Mouse (Mus musculus) MEL (cell line): ENCODE results near the gene 9430097D07Rik.

Experiments used
- BHLHE40 ChIP-seq: IDR thresholded peaks from 2 replicates; pipeline ENCODE4 v1.6.1; 2012; ENCODE audit warnings: low read depth, mild to moderate bottlenecking, inconsistent platforms, low read length, improper control_type of control experiment, borderline replicate concordance
- CTCF ChIP-seq, 3 experiments: IDR thresholded peaks in 2 of 3; conservative IDR thresholded peaks in 1 of 3; 2 replicates each; pipeline ENCODE4 v1.5.1; 2011 to 2012; ENCODE audit warnings: low read length in 3 of 3, low read depth in 2 of 3, mild to moderate bottlenecking in 2 of 3, improper control_type of control experiment in 1 of 3, inconsistent platforms in 1 of 3, mixed read lengths in 1 of 3, moderate library complexity in 1 of 3; ENCODE audit not compliant: control insufficient read depth in 1 of 3, insufficient read depth in 1 of 3, poor library complexity in 1 of 3, severe bottlenecking in 1 of 3
- EP300 ChIP-seq, 2 experiments: IDR thresholded peaks; 2 replicates each; pipeline ENCODE4 v1.6.1; 2011; ENCODE audit warnings: improper control_type of control experiment in 2 of 2, low read length in 2 of 2, low read depth in 1 of 2, mild to moderate bottlenecking in 1 of 2
- ETS1 ChIP-seq: IDR thresholded peaks from 2 replicates; pipeline ENCODE4 v1.6.1; 2012; ENCODE audit warnings: low read depth, mild to moderate bottlenecking, inconsistent platforms, low read length, improper control_type of control experiment, moderate library complexity
- MAX ChIP-seq: IDR thresholded peaks from 2 replicates; pipeline ENCODE4 v1.6.1; 2011; ENCODE audit warnings: low read length, improper control_type of control experiment
- MAZ ChIP-seq: IDR thresholded peaks from 2 replicates; pipeline ENCODE4 v1.6.1; 2012; ENCODE audit warnings: low read depth, mild to moderate bottlenecking, inconsistent platforms, low read length, improper control_type of control experiment
- NELFE ChIP-seq: IDR thresholded peaks from 2 replicates; pipeline ENCODE4 v1.6.1; 2011; ENCODE audit warnings: low read depth, low read length, improper control_type of control experiment
- POLR2A ChIP-seq, 2 experiments: IDR thresholded peaks; 2 replicates each; pipeline ENCODE4 v1.6.1; 2011 to 2012; ENCODE audit warnings: low read length in 2 of 2, mild to moderate bottlenecking in 2 of 2, control low read depth in 1 of 2, improper control_type of control experiment in 1 of 2, low read depth in 1 of 2, moderate library complexity in 1 of 2; ENCODE audit not compliant: control insufficient read depth in 1 of 2, insufficient read depth in 1 of 2, poor library complexity in 1 of 2
- POLR2AphosphoS2 ChIP-seq: IDR thresholded peaks from 2 replicates; pipeline ENCODE4 v1.6.1; 2011; ENCODE audit warnings: low read length, improper control_type of control experiment
- RCOR1 ChIP-seq: IDR thresholded peaks from 2 replicates; pipeline ENCODE4 v1.6.1; 2012; ENCODE audit warnings: low read depth, mild to moderate bottlenecking, inconsistent platforms, low read length, improper control_type of control experiment
- SIN3A ChIP-seq: IDR thresholded peaks from 2 replicates; pipeline ENCODE4 v1.6.1; 2012; ENCODE audit warnings: low read length, improper control_type of control experiment, inconsistent platforms
- SMC3 ChIP-seq: IDR thresholded peaks from 2 replicates; pipeline ENCODE4 v1.6.1; 2011; ENCODE audit warnings: low read depth, low read length, improper control_type of control experiment
- TCF12 ChIP-seq: IDR thresholded peaks from 2 replicates; pipeline ENCODE4 v1.6.1; 2014; ENCODE audit warnings: low read depth, mild to moderate bottlenecking, inconsistent platforms, low read length, improper control_type of control experiment, moderate library complexity
- ZC3H11A ChIP-seq: IDR thresholded peaks from 2 replicates; pipeline ENCODE4 v1.6.1; 2012; ENCODE audit warnings: low read depth, mild to moderate bottlenecking, inconsistent platforms, low read length, improper control_type of control experiment

DNA sequence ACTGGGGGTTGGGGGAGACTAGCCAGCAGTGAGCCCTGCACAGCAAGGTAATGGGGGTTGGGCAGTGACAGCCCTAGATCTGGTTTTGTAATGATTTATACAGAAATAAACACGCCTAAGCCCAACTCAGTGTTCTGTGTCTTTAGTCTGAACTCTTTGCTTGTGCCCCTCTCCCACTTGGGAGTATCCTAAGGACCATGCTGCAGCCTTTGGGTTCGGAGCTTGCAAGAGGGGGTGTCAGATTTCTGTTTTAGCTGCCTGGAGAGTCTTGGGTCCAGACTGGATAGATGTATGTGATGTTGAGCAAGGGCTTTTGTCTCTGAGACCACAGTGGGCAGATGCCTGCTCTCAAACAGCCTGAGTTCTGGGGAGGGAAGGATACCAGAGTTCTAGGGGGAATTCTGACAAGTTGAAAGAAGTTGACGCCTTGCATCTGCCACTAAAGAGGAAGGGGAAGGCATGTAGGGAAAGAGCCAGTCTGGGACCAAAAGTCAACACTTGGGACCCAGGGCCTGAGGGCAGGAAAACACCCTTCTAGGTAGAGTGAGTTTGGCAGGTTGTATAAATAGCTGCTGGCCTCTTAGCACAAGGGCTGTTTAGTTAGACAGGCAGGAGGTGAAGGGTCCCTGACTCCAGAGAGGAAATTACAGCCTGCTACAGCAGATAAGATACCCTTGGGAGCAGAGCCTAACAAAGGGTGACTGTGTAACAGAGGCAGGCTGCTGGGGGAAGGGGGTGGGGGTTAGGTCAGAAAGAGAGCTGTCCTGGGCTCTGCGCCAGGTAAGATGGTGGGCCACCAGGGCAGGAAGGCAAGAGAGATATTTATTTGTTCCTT, 45.4 kb upstream of the 9430097D07Rik start:
- TF ChIP-seq EP300 (IDR thresholded peaks at IDR 0.05; ENCODE audit: low read depth in 1 of 2, low read length in 2 of 2) (peak in 1 of 2 experiments; percentile 63; a peak in 3 of 4 replicates), RCOR1 (no peak), POLR2A (IDR thresholded peaks at IDR 0.05; ENCODE audit: control insufficient read depth in 1 of 2, insufficient read depth in 1 of 2, low read depth in 1 of 2, low read length in 2 of 2, poor library complexity in 1 of 2) (no peak), CTCF (IDR thresholded peaks at IDR 0.05 in 2 of 3, conservative IDR thresholded peaks at IDR 0.05 in 1 of 3; ENCODE audit: control insufficient read depth in 1 of 3, insufficient read depth in 1 of 3, low read depth in 2 of 3, low read length in 3 of 3, poor library complexity in 1 of 3, severe bottlenecking in 1 of 3) (no peak), SMC3 (no peak), MAZ (peak; percentile 62; the same call in 1 of the 2 replicates), TCF12 (peak; percentile 53; the same call in 1 of the 2 replicates), ZC3H11A (no peak), BHLHE40 (peak; percentile 55; the same call in 1 of the 2 replicates), ETS1 (peak; percentile 55), POLR2AphosphoS2 (no peak), MAX (no peak), SIN3A (peak; percentile 41; the same call in 1 of the 2 replicates), NELFE (no peak)
